In the genomic region with DNA sequence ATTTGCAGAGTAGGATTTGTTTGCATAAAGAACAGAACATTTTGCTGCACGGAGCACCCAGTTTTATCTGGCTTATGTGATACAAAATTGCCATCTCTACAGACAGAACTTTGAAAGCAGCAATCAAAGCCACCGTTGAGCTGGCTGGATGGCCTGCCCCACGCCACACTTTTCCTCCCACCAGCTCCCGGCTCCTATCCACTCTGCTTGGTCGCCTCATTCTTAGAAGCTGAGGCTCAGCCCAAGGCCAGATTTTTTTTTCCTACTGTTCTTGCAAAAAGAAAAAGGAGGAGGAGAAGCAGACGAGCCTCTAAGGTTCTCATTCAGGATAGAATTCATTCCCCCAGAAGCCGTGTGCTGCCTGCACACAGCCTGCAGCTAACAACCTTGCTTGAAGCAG, we compare ENCODE assay signal across 22 mouse cellular contexts.
DNase-seq lines count a peak whose midpoint lies in the region; ATAC-seq and TF ChIP-seq lines count a peak whose summit lies in the region.
"Had no signal": no experiment of that assay in that cellular context is flagged by ENCODE, and none has a peak within 500 bp of the region (broad histone marks: within the 10 kb centered on the region; RNA-seq: fewer than 3 reads in every experiment).

No protein-coding gene starts in this region.

- no peak overlapping the region for H3K9ac ChIP-seq in heart, adult 2 months (ENCODE audit: low read depth, low read length)
- H3K9ac ChIP-seq: embryonic facial prominence, embryonic 12.5 days; embryonic facial prominence, embryonic 15.5 days; forebrain, postnatal 0 days; heart, embryonic 13.5 days; hindbrain, embryonic 12.5 days; hindbrain, embryonic 15.5 days had no signal

- TF ChIP-seq POLR2A in heart, adult 2 months (IDR thresholded peaks at IDR 0.05; ENCODE audit: insufficient read depth, low read depth, low read length): no peak
- TF ChIP-seq POLR2A in testis, adult 2 months (IDR thresholded peaks at IDR 0.05; ENCODE audit: control insufficient read depth, low read depth, low read length): no peak

- TF ChIP-seq CTCF in heart, adult 2 months (IDR thresholded peaks at IDR 0.05): no peak
- no peak for TF ChIP-seq CTCF in testis, adult 2 months (IDR thresholded peaks at IDR 0.05; ENCODE audit: control insufficient read depth, insufficient read depth, insufficient replicate concordance, low read depth, low read length)

- intact Hi-C loops in heart, adult 2 months (cut with DNase I): no loop called here

- no peaks in the 10 kb centered on the region for H3K27me3 ChIP-seq in heart, adult 2 months (ENCODE audit: control insufficient read depth, insufficient read depth, low read length)
- H3K27me3 ChIP-seq in testis, adult 2 months (ENCODE audit: control insufficient read depth, insufficient read depth, low read length): no peaks in the 10 kb centered on the region
- H3K27me3 ChIP-seq: embryonic facial prominence, embryonic 12.5 days; embryonic facial prominence, embryonic 15.5 days; heart, embryonic 13.5 days; hindbrain, embryonic 12.5 days; hindbrain, embryonic 15.5 days had no signal

- peak; percentile 72 for DNase-seq in heart, adult 11 months
- no peak for DNase-seq in heart, adult 2 months
- DNase-seq in brain, adult 2 months (ENCODE audit: low read depth, low spot score): peak; percentile 23
- DNase-seq in liver: no peak
- DNase-seq: adrenal gland, adult 8-10 months; adrenal gland, postnatal 36 days; cerebellum, adult 11 months; cerebellum, adult 2 months; cerebellum, adult 9-11 months; cerebellum, postnatal 25 days; forebrain, postnatal 0 days; gastrocnemius, postnatal 10 days; gastrocnemius, postnatal 36 days had no signal

- TF ChIP-seq EP300 in heart, adult 2 months (IDR thresholded peaks at IDR 0.05; ENCODE audit: insufficient read depth, low read depth, low read length): no peak

- H3K4me1 ChIP-seq in heart, adult 2 months (ENCODE audit: control insufficient read depth, insufficient read depth, low read length): peaks cover 6% of the 10 kb centered on the region
- H3K4me1 ChIP-seq in testis, adult 2 months (ENCODE audit: control insufficient read depth, insufficient read depth, low read length): peaks cover 4% of the 10 kb centered on the region
- H3K4me1 ChIP-seq: embryonic facial prominence, embryonic 12.5 days; embryonic facial prominence, embryonic 15.5 days; hindbrain, embryonic 15.5 days had no signal

- ATAC-seq in monocyte, adult 5-6 weeks (replicated peaks; ENCODE audit: insufficient number of reproducible peaks, low FRiP score, low TSS enrichment, poor library complexity, severe bottlenecking): no peak
- ATAC-seq: CD4-positive, CD25-positive, alpha-beta regulatory T cell, adult 4 months; forebrain, embryonic 14.5 days; forebrain, postnatal 0 days had no signal

- H3K79me2 ChIP-seq in heart, adult 2 months (replicated peaks; ENCODE audit: control insufficient read depth, insufficient read depth, low read length): no peaks in the 10 kb centered on the region

- no peak overlapping the region for H3K27ac ChIP-seq in heart, adult 2 months
- H3K27ac ChIP-seq in testis, adult 2 months (ENCODE audit: control insufficient read depth, insufficient read depth, low read depth, low read length): peak overlapping the region; percentile 71
- H3K27ac ChIP-seq: embryonic facial prominence, embryonic 12.5 days; embryonic facial prominence, embryonic 15.5 days; heart, embryonic 13.5 days; hindbrain, embryonic 12.5 days; hindbrain, embryonic 15.5 days had no signal

- peaks cover 4% of the 10 kb centered on the region for H3K36me3 ChIP-seq in heart, adult 2 months (ENCODE audit: control insufficient read depth, insufficient read depth, low read length)
- no peaks in the 10 kb centered on the region for H3K36me3 ChIP-seq in testis, adult 2 months (ENCODE audit: control insufficient read depth, insufficient read depth, low read length)
- H3K36me3 ChIP-seq: embryonic facial prominence, embryonic 12.5 days; embryonic facial prominence, embryonic 15.5 days; heart, embryonic 13.5 days; hindbrain, embryonic 12.5 days; hindbrain, embryonic 15.5 days had no signal

- H3K4me3 ChIP-seq in heart, adult 2 months: no peak overlapping the region
- H3K4me3 ChIP-seq in testis, adult 2 months (ENCODE audit: control insufficient read depth, low read depth, low read length): no peak overlapping the region
- H3K4me3 ChIP-seq: embryonic facial prominence, embryonic 12.5 days; embryonic facial prominence, embryonic 15.5 days; heart, embryonic 13.5 days; hindbrain, embryonic 12.5 days; hindbrain, embryonic 15.5 days had no signal

- WGBS in heart, adult 2 months: 71% methylated on average over 7 of the region's 7 CpGs

Comparison
In these comparisons a context has a peak if more than half of its experiments do, and no peak if none do; other contexts are left out.
1. DNase-seq: peak in heart, adult 11 months (single experiment) and brain, adult 2 months (single experiment); none in heart, adult 2 months (0 of 2) and liver (single experiment).